10 mouse cellular contexts compared by ENCODE assay signal in genomic region chr17:28467749-28468148, GRCm38 (mm10). TPM values are rescaled to one million over a fixed set of nuclear protein-coding genes. Genes with fewer than 3 reads are reported as not detected.
DNase-seq lines count a peak whose midpoint lies in the region; ATAC-seq and TF ChIP-seq lines count a peak whose summit lies in the region.
"Had no signal": no experiment of that assay in that cellular context is flagged by ENCODE, and none has a peak within 500 bp of the region (broad histone marks: within the 10 kb centered on the region; RNA-seq: fewer than 3 reads in every experiment).

No protein-coding gene starts in this region.

- no peak for TF ChIP-seq CTCF in gastrocnemius, adult 2 months (IDR thresholded peaks at IDR 0.05)
- no peak for TF ChIP-seq CTCF in liver, embryonic 14.5 days (IDR thresholded peaks at IDR 0.05; ENCODE audit: low read depth)

- H3K27ac ChIP-seq in gastrocnemius, adult 2 months, result peak overlapping the region; percentile 53; the same call in 1 of the 2 replicates
- no peak overlapping the region for H3K27ac ChIP-seq in liver, embryonic 14.5 days

- ATAC-seq in megakaryocyte, adult 5-6 weeks (ENCODE audit: poor library complexity, severe bottlenecking), result no peak
- no peak for ATAC-seq in liver, embryonic 14.5 days (ENCODE audit: insufficient read depth)

- H3K36me3 ChIP-seq in megakaryocyte, embryonic 14.5 days (replicated peaks; ENCODE audit: low read length), result peaks cover 3% of the 10 kb centered on the region
- H3K36me3 ChIP-seq in liver, embryonic 14.5 days (replicated peaks; ENCODE audit: control insufficient read depth, insufficient read depth, low read depth), result no peaks in the 10 kb centered on the region

- 0 out of 2 replicates have a peak overlapping the region, but pooled peaks have one; percentile 1 for H3K4me2 ChIP-seq in liver, embryonic 14.5 days (ENCODE audit: low read depth)

- TF ChIP-seq EP300 in liver, embryonic 14.5 days (IDR thresholded peaks at IDR 0.05; ENCODE audit: low read depth), result no peak

- peak overlapping the region; percentile 39 for H3K4me3 ChIP-seq in gastrocnemius, adult 2 months
- peak overlapping the region; percentile 91 for H3K4me3 ChIP-seq in megakaryocyte, embryonic 14.5 days (replicated peaks)
- H3K4me3 ChIP-seq in liver, embryonic 14.5 days (ENCODE audit: insufficient read depth in 1 of 2, low read depth in 2 of 2, low read length in 2 of 2), result peak overlapping the region in 1 of 2 experiments; percentile 39; a peak in 1 of 4 replicates
- H3K4me3 ChIP-seq: erythroblast, embryonic 14.5 days had no signal

- peaks cover 71% of the 10 kb centered on the region for H3K4me1 ChIP-seq in megakaryocyte, embryonic 14.5 days
- H3K4me1 ChIP-seq in liver, embryonic 14.5 days (replicated peaks; ENCODE audit: control insufficient read depth in 2 of 2, insufficient read depth in 2 of 2, low read length in 1 of 2), result no peaks in the 10 kb centered on the region

- intact Hi-C loops in gastrocnemius, adult 2 months (cut with DNase I), result no loop called here

- no peaks in the 10 kb centered on the region for H3K9me3 ChIP-seq in megakaryocyte, embryonic 14.5 days
- no peaks in the 10 kb centered on the region for H3K9me3 ChIP-seq in liver, embryonic 14.5 days (ENCODE audit: control insufficient read depth, low read length)

- DNase-seq in gastrocnemius, adult 2 months, result no peak
- no peak for DNase-seq in gastrocnemius, adult 8-10 months (ENCODE audit: low spot score in 2 of 2)
- DNase-seq in liver, embryonic 14.5 days (ENCODE audit: low read depth in 3 of 3, low spot score in 3 of 3), result no peak
- DNase-seq in thymus, postnatal 0 days (ENCODE audit: low spot score), result peak; percentile 75
- no peak for DNase-seq in left cerebral cortex, adult 18-20 months (ENCODE audit: low spot score in 2 of 2)
- no peak for DNase-seq in cerebellum, postnatal 25 days
- DNase-seq: adrenal gland, adult 2 months had no signal

- WGBS in liver, embryonic 14.5 days (ENCODE audit: insufficient replicate concordance), result 27% methylated on average over 11 of the region's 11 CpGs

- no peak overlapping the region for H3K9ac ChIP-seq in liver, embryonic 14.5 days (replicated peaks)

- H3K27me3 ChIP-seq in megakaryocyte, embryonic 14.5 days (replicated peaks), result no peaks in the 10 kb centered on the region
- no peaks in the 10 kb centered on the region for H3K27me3 ChIP-seq in liver, embryonic 14.5 days (ENCODE audit: control insufficient read depth, insufficient read depth, low read length)

RNA-seq across cellular contexts. Expression of gene Fkbp5, which starts 49.6 kb away (rescaled TPM):
- total RNA-seq in gastrocnemius, adult 2 months (2021), result 100 to 1,000 TPM; 106 to 153 TPM
- total RNA-seq in gastrocnemius, adult 8-10 months (2022), result 100 to 1,000 TPM in 1 of 4 experiments, 10 to 100 TPM in 3; 39.2 to 148 (median 53.2) TPM
- 8.7 and 25.1 TPM in 2 replicates for polyA plus RNA-seq in megakaryocyte, embryonic 14.5 days (2012; ENCODE audit: insufficient read depth, low replicate concordance)
- total RNA-seq in megakaryocyte, adult 5-6 weeks (2015), result 12.8 and 17.9 TPM in 2 replicates
- 25.9 and 26.8 TPM in 2 replicates for total RNA-seq in megakaryocyte, adult 5-6 weeks (2017)
- 5.3 and 7.3 TPM in 2 replicates for polyA plus RNA-seq in liver, embryonic 14.5 days (2012; rRNA removed)
- polyA plus RNA-seq in liver, embryonic 14.5 days (2014; fragmentation: Nextera tagmentation; extraction: Ambion mirVana), result 3.5 and 3.6 TPM in 2 replicates
- 121 and 124 TPM in 2 replicates for polyA plus RNA-seq in thymus, postnatal 0 days (2015; fragmentation: Nextera tagmentation; extraction: Ambion mirVana)
- total RNA-seq in left cerebral cortex, adult 18-20 months (2021), result 10 to 100 TPM; 37.8 to 42.8 TPM
